Mouse (Mus musculus) c-Kit-positive CD71-positive TER-119-negative erythroid progenitor cells, embryonic 14.5 days (primary cell): ENCODE data around the gene Tbpl1.

ENCODE experiments used
- DNase-seq: peaks from one replicate; pipeline ENCODE4 v3.0.0-alpha.2; 2013; ENCODE audit warnings: low read depth

Tbpl1 gene

GRCm38 (mm10) chr10:22710173-22710777 is 21.5 kb downstream of the Tbpl1 start:
- DNase-seq, result no peak

- DNase-seq, result no peak
Measured at GRCm38 (mm10) chr10:22708190-22708843, 23.4 kb downstream of the Tbpl1 start.

- DNase-seq, result no peak
Measured at GRCm38 (mm10) chr10:22703844-22704243, 27.9 kb downstream of the Tbpl1 start.

- no peak for DNase-seq
Measured at GRCm38 (mm10) chr10:22701485-22702315, 30.0 kb downstream of the Tbpl1 start.

GRCm38 (mm10) chr10:22700773-22701172 is 31.0 kb downstream of the Tbpl1 start:
- no peak for DNase-seq

GRCm38 (mm10) chr10:22699487-22700335 is 32.0 kb downstream of the Tbpl1 start:
- DNase-seq, result no peak

- no peak for DNase-seq
Measured at GRCm38 (mm10) chr10:22698158-22698953, 33.4 kb downstream of the Tbpl1 start.

GRCm38 (mm10) chr10:22696864-22697263 is 34.9 kb downstream of the Tbpl1 start:
- no peak for DNase-seq

- DNase-seq, result no peak
Measured at GRCm38 (mm10) chr10:22696236-22696635, 35.5 kb downstream of the Tbpl1 start.

GRCm38 (mm10) chr10:22675848-22676630 is 55.7 kb downstream of the Tbpl1 start:
- DNase-seq, result no peak

GRCm38 (mm10) chr10:22674176-22674575 is 57.6 kb downstream of the Tbpl1 start:
- DNase-seq, result no peak

GRCm38 (mm10) chr10:22668509-22668908 is 63.2 kb downstream of the Tbpl1 start:
- no peak for DNase-seq

GRCm38 (mm10) chr10:22660286-22661000 is 71.3 kb downstream of the Tbpl1 start:
- DNase-seq, result no peak

- DNase-seq, result no peak
Measured at GRCm38 (mm10) chr10:22659386-22659725, 72.4 kb downstream of the Tbpl1 start.

GRCm38 (mm10) chr10:22658534-22659385 is 73.0 kb downstream of the Tbpl1 start:
- DNase-seq, result no peak
